Mouse (Mus musculus) gastrocnemius, adult 18-20 months (tissue): ENCODE data around the gene Tas2r130. TPM values are rescaled to one million over a fixed set of nuclear protein-coding genes. Genes with fewer than 3 reads are reported as not detected.
"Not testable (repeated sequence)": the region's sequence is repeated elsewhere in the genome, so short reads cannot be mapped to it uniquely, and the experiment has no call there.

Source experiments
- DNase-seq: peaks from one replicate; pipeline ENCODE4 v3.0.0; 2021; ENCODE audit warnings: low spot score
- long read RNA-seq, 2 experiments: library from polyadenylated mRNA; stranded (forward); transcript quantifications; one replicate each; pipeline ENCODE4 v2.0.0; 2021
- total RNA-seq, 2 experiments: library from RNA; stranded (reverse); gene quantifications; 2 replicates each; pipeline ENCODE4 v1.2.3; 2021

The Tas2r130 gene
- total RNA-seq = not detected
- long read RNA-seq, experiment 1 = 0 reads
- long read RNA-seq, experiment 2 = 0 reads

- no peak for DNase-seq
Observed at GRCm38 (mm10) chr6:131630812-131631211, at the start of gene Tas2r130. Gene Tas2r130 (minus strand): TSS chr6:131630912.

DNA sequence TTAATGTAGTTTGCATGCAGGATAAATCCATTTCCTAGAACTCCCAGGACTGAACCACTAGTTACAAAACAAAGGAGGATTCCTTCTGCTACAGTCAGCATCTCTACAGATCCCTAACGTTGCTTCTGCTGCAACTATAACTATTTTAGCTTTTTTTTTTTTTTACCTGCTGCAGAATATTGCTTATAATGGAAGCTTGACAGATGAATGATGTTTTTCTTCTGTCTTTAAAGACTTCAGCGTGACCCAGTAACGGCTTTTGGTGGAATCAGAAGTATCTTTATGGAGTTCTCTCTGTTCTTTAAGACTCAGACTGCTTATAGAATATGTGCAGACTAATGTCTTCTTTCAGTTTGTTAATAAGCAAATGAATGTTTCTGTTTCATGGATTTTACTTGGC, 48.1 kb upstream of the Tas2r130 start, which contains the start of gene Tas2r106:
TSS of gene Tas2r106 (minus strand) at position 101 of the 400 bp plus-strand sequence.
- no peak for DNase-seq

- no peak for DNase-seq
Observed at GRCm38 (mm10) chr6:131660049-131660448, 29.3 kb upstream of the Tas2r130 start, which contains the start of gene Tas2r107. Gene Tas2r107 (minus strand): TSS chr6:131660149.

- not testable (repeated sequence) for DNase-seq
Observed at GRCm38 (mm10) chr6:131609956-131610355, 20.8 kb downstream of the Tas2r130 start.

- DNase-seq = no peak
Observed at GRCm38 (mm10) chr6:131604821-131605220, 25.9 kb downstream of the Tas2r130 start.

Other genes with a start within 250 kb of the Tas2r130 start
- gene Ybx3, start 242.4 kb downstream of the Tas2r130 start, total RNA-seq = 1,000 to 10,000 TPM; 2,006 to 2,015 TPM
- gene 5430401F13Rik, start 144.5 kb downstream of the Tas2r130 start, total RNA-seq = not detected
- gene Gm6619, start 144.5 kb downstream of the Tas2r130 start, total RNA-seq = not detected
- not detected for gene Tas2r107, start 29.2 kb upstream of the Tas2r130 start, total RNA-seq
- gene Tas2r106, start 48.0 kb upstream of the Tas2r130 start, total RNA-seq = not detected
- not detected for gene Tas2r104, start 54.8 kb upstream of the Tas2r130 start, total RNA-seq
- gene Tas2r105, start 56.6 kb upstream of the Tas2r130 start, total RNA-seq = not detected
- gene Tas2r114, start 59.2 kb upstream of the Tas2r130 start, total RNA-seq = not detected